Mouse (Mus musculus): ENCODE data around the gene Eloa. TPM values are rescaled to one million over a fixed set of nuclear protein-coding genes. Genes with fewer than 3 reads are reported as not detected.

The Eloa gene
- polyA plus RNA-seq, 1 experiment, result 69.3 TPM

- Histone ChIP-seq H3K4me1 (ENCODE audit: control insufficient read depth, insufficient read depth, low read length) (peaks cover 9% of the 10 kb centered on the region), H3K27ac (ENCODE audit: insufficient read depth, low read depth, low read length) (peak within 1 kb of the TSS; percentile 71), H3K4me3 (ENCODE audit: insufficient read depth, low read length) (peak within 1 kb of the TSS; percentile 75)
- no peak for TF ChIP-seq POLR2A (IDR thresholded peaks at IDR 0.05; ENCODE audit: borderline replicate concordance, low read depth, low read length)
- TF ChIP-seq CTCF (IDR thresholded peaks at IDR 0.05; ENCODE audit: low read depth, low read length), result no peak
Measured at GRCm38 (mm10) chr4:135963457-135964193, 57.9 kb downstream of the Eloa start, which contains the start of gene Gale. Gene Gale, plus strand, starts transcription at chr4:135963727.

DNA sequence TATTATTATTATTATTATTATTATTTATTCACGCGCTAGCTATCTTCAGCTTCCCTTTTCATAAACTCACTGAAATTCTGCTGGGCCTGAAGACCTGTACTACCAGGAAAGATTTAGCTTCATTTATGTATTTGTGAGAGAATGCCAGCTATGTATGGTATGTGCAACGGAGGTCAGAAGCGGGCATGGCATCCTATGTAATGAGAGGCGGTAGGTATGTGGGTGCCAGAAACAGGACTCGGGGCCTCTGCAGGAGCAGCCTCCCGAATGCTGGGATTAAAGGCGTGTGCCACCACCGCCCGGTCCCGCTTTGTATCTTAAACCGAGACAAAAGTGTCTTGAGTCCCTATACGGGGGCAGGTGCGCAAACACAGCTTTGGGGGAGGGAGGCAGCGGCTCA, 58.6 kb downstream of the Eloa start:
- TF ChIP-seq CTCF (IDR thresholded peaks at IDR 0.05; ENCODE audit: low read depth, low read length), result no peak
- no peak for TF ChIP-seq POLR2A (IDR thresholded peaks at IDR 0.05; ENCODE audit: borderline replicate concordance, low read depth, low read length)
- peaks cover 9% of the 10 kb centered on the region for H3K4me1 ChIP-seq (ENCODE audit: control insufficient read depth, insufficient read depth, low read length)
- peak overlapping the region; percentile 75 for H3K4me3 ChIP-seq (ENCODE audit: insufficient read depth, low read length)
- H3K27ac ChIP-seq (ENCODE audit: insufficient read depth, low read depth, low read length), result peak overlapping the region; percentile 71

GRCm38 (mm10) chr4:135962198-135962597, 59.4 kb downstream of the Eloa start:
- Histone ChIP-seq H3K4me3 (ENCODE audit: insufficient read depth, low read length) (no peak overlapping the region), H3K27ac (ENCODE audit: insufficient read depth, low read depth, low read length) (no peak overlapping the region), H3K4me1 (ENCODE audit: control insufficient read depth, insufficient read depth, low read length) (peaks cover 9% of the 10 kb centered on the region)
- no peak for TF ChIP-seq POLR2A (IDR thresholded peaks at IDR 0.05; ENCODE audit: borderline replicate concordance, low read depth, low read length)
- no peak for TF ChIP-seq CTCF (IDR thresholded peaks at IDR 0.05; ENCODE audit: low read depth, low read length)

- Histone ChIP-seq H3K27ac (ENCODE audit: insufficient read depth, low read depth, low read length) (no peak overlapping the region), H3K4me3 (ENCODE audit: insufficient read depth, low read length) (no peak overlapping the region), H3K4me1 (ENCODE audit: control insufficient read depth, insufficient read depth, low read length) (peaks cover 9% of the 10 kb centered on the region)
- TF ChIP-seq CTCF (IDR thresholded peaks at IDR 0.05; ENCODE audit: low read depth, low read length), result no peak
- no peak for TF ChIP-seq POLR2A (IDR thresholded peaks at IDR 0.05; ENCODE audit: borderline replicate concordance, low read depth, low read length)
Measured at GRCm38 (mm10) chr4:135961709-135962108, 59.9 kb downstream of the Eloa start.

- peaks cover 9% of the 10 kb centered on the region for H3K4me1 ChIP-seq (ENCODE audit: control insufficient read depth, insufficient read depth, low read length)
- peak; percentile 56; the same call in 1 of the 2 replicates for TF ChIP-seq CTCF (IDR thresholded peaks at IDR 0.05; ENCODE audit: low read depth, low read length)
- TF ChIP-seq POLR2A (IDR thresholded peaks at IDR 0.05; ENCODE audit: borderline replicate concordance, low read depth, low read length), result no peak
- H3K27ac ChIP-seq (ENCODE audit: insufficient read depth, low read depth, low read length), result no peak overlapping the region
- H3K4me3 ChIP-seq (ENCODE audit: insufficient read depth, low read length), result no peak overlapping the region
Measured at GRCm38 (mm10) chr4:135960717-135961116, 60.8 kb downstream of the Eloa start.

GRCm38 (mm10) chr4:135958354-135958753, 63.2 kb downstream of the Eloa start:
- Histone ChIP-seq H3K4me1 (ENCODE audit: control insufficient read depth, insufficient read depth, low read length) (peaks cover 2% of the 10 kb centered on the region; the same call in 1 of the 2 replicates), H3K27ac (ENCODE audit: insufficient read depth, low read depth, low read length) (no peak overlapping the region), H3K4me3 (ENCODE audit: insufficient read depth, low read length) (no peak overlapping the region)
- TF ChIP-seq POLR2A (IDR thresholded peaks at IDR 0.05; ENCODE audit: borderline replicate concordance, low read depth, low read length), result no peak
- no peak for TF ChIP-seq CTCF (IDR thresholded peaks at IDR 0.05; ENCODE audit: low read depth, low read length)

DNA sequence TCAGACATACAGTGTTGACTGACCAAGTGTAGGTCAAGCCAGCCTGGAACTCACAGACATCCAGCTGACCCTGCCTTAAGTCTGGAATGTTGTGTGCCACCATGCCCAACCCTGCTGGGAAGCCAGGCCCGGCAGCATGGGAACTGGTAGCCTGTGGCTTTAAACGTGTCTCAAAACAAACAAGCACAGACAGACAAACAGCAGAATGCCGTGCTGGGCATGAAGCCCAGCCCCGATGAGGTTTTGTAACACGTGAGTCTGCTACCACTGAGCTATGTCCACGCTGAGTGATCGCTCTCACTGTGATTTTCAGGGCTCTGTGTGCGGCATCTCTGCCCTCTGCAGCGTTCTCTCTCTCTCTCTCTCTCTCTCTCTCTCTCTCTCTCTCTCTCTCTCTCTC, 65.7 kb downstream of the Eloa start:
- TF ChIP-seq POLR2A (IDR thresholded peaks at IDR 0.05; ENCODE audit: borderline replicate concordance, low read depth, low read length) (no peak), CTCF (IDR thresholded peaks at IDR 0.05; ENCODE audit: low read depth, low read length) (no peak)
- Histone ChIP-seq H3K4me3 (ENCODE audit: insufficient read depth, low read length) (no peak overlapping the region), H3K27ac (ENCODE audit: insufficient read depth, low read depth, low read length) (no peak overlapping the region), H3K4me1 (ENCODE audit: control insufficient read depth, insufficient read depth, low read length) (no peaks in the 10 kb centered on the region)

- Histone ChIP-seq H3K27ac (ENCODE audit: insufficient read depth, low read depth, low read length) (no peak overlapping the region), H3K4me1 (ENCODE audit: control insufficient read depth, insufficient read depth, low read length) (peaks cover 8% of the 10 kb centered on the region), H3K4me3 (ENCODE audit: insufficient read depth, low read length) (no peak overlapping the region)
- TF ChIP-seq POLR2A (IDR thresholded peaks at IDR 0.05; ENCODE audit: borderline replicate concordance, low read depth, low read length), result no peak
- TF ChIP-seq CTCF (IDR thresholded peaks at IDR 0.05; ENCODE audit: low read depth, low read length), result peak; percentile 88
Measured at GRCm38 (mm10) chr4:135954241-135954640, 67.3 kb downstream of the Eloa start.

Other genes with a start within 250 kb of the Eloa start
- gene Srsf10, start 166.0 kb downstream of the Eloa start, polyA plus RNA-seq (2012; ENCODE audit: insufficient read depth, insufficient read length, missing spikeins), result 82.1 and 98.0 TPM in 2 replicates
- gene Pnrc2, start 147.9 kb downstream of the Eloa start, polyA plus RNA-seq (2012; ENCODE audit: insufficient read depth, insufficient read length, missing spikeins), result 126 and 135 TPM in 2 replicates
- 17.3 and 18.8 TPM in 2 replicates for gene Cnr2, start 126.4 kb downstream of the Eloa start, polyA plus RNA-seq (2012; ENCODE audit: insufficient read depth, insufficient read length, missing spikeins)
- gene Fuca1, start 101.0 kb downstream of the Eloa start, polyA plus RNA-seq (2012; ENCODE audit: insufficient read depth, insufficient read length, missing spikeins), result 418 and 432 TPM in 2 replicates
- gene Hmgcl, start 75.3 kb downstream of the Eloa start, polyA plus RNA-seq (2012; ENCODE audit: insufficient read depth, insufficient read length, missing spikeins), result 99.8 and 101 TPM in 2 replicates
- gene Gale, start 58.0 kb downstream of the Eloa start, polyA plus RNA-seq (2012; ENCODE audit: insufficient read depth, insufficient read length, missing spikeins), result 4.7 and 5.6 TPM in 2 replicates
- 74.7 and 77.1 TPM in 2 replicates for gene Lypla2, start 49.1 kb downstream of the Eloa start, polyA plus RNA-seq (2012; ENCODE audit: insufficient read depth, insufficient read length, missing spikeins)
- 31.0 and 31.5 TPM in 2 replicates for gene Pithd1, start 34.5 kb downstream of the Eloa start, polyA plus RNA-seq (2012; ENCODE audit: insufficient read depth, insufficient read length, missing spikeins)
- gene Rpl11, start 31.7 kb upstream of the Eloa start, polyA plus RNA-seq (2012; ENCODE audit: insufficient read depth, insufficient read length, missing spikeins), result 1,501 and 1,718 TPM in 2 replicates
- gene Id3, start 121.7 kb upstream of the Eloa start, polyA plus RNA-seq (2012; ENCODE audit: insufficient read depth, insufficient read length, missing spikeins), result 7.7 and 8.4 TPM in 2 replicates
- gene E2f2, start 150.6 kb upstream of the Eloa start, polyA plus RNA-seq (2012; ENCODE audit: insufficient read depth, insufficient read length, missing spikeins), result 20.0 and 20.8 TPM in 2 replicates
- gene Asap3, start 184.6 kb upstream of the Eloa start, polyA plus RNA-seq (2012; ENCODE audit: insufficient read depth, insufficient read length, missing spikeins), result 0.37 and 0.78 TPM in 2 replicates
- gene Tcea3, start 226.0 kb upstream of the Eloa start, polyA plus RNA-seq (2012; ENCODE audit: insufficient read depth, insufficient read length, missing spikeins), result 6.9 and 7.8 TPM in 2 replicates

Data from bone marrow macrophage, adult 2 months (primary cell).